Mouse (Mus musculus): ENCODE measurements around the gene A3galt2.

DNA sequence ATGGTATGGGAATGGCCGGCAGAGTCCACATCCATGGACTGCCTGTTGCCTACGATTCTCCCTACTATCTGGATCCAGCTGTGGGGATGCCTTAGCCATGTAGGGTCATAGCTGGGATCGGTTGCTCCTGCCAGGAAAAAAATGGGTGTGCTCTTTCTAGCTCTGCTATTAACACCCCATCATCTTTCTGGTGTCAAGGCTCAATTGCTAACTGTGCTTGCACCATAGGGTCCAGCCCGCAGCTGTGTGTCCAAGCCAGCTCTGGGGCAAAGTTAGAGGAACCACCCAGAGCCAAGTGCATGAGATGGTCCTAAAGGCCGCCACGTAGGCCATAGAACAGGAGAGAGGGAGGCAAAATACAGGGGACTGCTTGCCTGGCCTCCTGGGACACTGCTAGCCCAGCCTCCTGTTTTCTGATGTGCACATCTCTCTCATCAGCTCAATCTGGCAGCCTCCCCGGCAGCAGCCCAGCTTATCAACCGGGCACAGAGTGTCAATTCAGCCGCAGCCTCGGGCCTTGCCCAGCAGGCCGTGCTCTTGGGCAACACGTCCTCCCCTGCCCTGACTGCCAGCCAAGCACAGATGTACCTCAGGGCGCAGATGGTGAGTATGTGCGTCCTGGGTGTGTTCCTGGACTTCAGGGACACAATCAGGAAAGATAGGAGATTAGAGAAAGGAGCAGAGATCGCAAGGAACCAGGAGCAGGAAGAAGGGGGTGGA lies 45.9 kb upstream of the A3galt2 start:
- peak; percentile 9; the same call in 1 of the 2 replicates for TF ChIP-seq CTCF (IDR thresholded peaks at IDR 0.05; ENCODE audit: control insufficient read depth, insufficient read depth, insufficient replicate concordance, low read depth, low read length)
- TF ChIP-seq POLR2A (IDR thresholded peaks at IDR 0.05; ENCODE audit: control insufficient read depth, low read depth, low read length): no peak
